Mouse (Mus musculus) heart, postnatal 0 days (tissue): ENCODE results near the gene Tmed8. TPM values are rescaled to one million over a fixed set of nuclear protein-coding genes. Genes with fewer than 3 reads are reported as not detected.
"Not testable (repeated sequence)": the region's sequence is repeated elsewhere in the genome, so short reads cannot be mapped to it uniquely, and the experiment has no call there.

Source experiments
- ATAC-seq: fragments of 200-750 bp; cut with Nextera tagmentation; 2 replicates; pipeline ENCODE4 v1.8.0; 2017; ENCODE audit warnings: low read depth, moderate number of reproducible peaks, moderate library complexity; ENCODE audit not compliant: insufficient read depth
- DNase-seq: peaks from one replicate; pipeline ENCODE4 v3.0.0-alpha.2; 2016; ENCODE audit warnings: low spot score
- H3K27ac ChIP-seq: fragments of 300-500 bp; sonication (generic); 2 replicates; pipeline ENCODE4 v1.5.1; 2014; ENCODE audit warnings: low read depth, mild to moderate bottlenecking
- H3K27me3 ChIP-seq: fragments of 300-500 bp; sonication (generic); 2 replicates; pipeline ENCODE4 v1.6.1; 2014; ENCODE audit warnings: low read length, mixed read lengths; ENCODE audit not compliant: control insufficient read depth, insufficient read depth
- H3K36me3 ChIP-seq: fragments of 300-500 bp; sonication (generic); replicated peaks from 2 replicates; pipeline ENCODE4 v1.6.1; 2014; ENCODE audit warnings: low read length, mixed read lengths; ENCODE audit not compliant: control insufficient read depth, insufficient read depth
- H3K4me1 ChIP-seq: fragments of 300-500 bp; sonication (generic); 2 replicates; pipeline ENCODE4 v1.6.1; 2014; ENCODE audit warnings: antibody characterized with exemption; ENCODE audit not compliant: control insufficient read depth, insufficient read depth
- H3K4me2 ChIP-seq: fragments of 300-500 bp; sonication (generic); 2 replicates; pipeline ENCODE4 v1.6.1; 2014; ENCODE audit warnings: low read depth, mild to moderate bottlenecking, low read length, moderate library complexity
- H3K4me3 ChIP-seq: fragments of 300-500 bp; sonication (generic); 2 replicates; pipeline ENCODE4 v1.5.1; 2014; ENCODE audit warnings: low read depth, low read length
- H3K9ac ChIP-seq: fragments of 300-500 bp; sonication (generic); replicated peaks from 2 replicates; pipeline ENCODE4 v1.6.1; 2014; ENCODE audit warnings: low read depth, low read length, mixed read lengths
- H3K9me3 ChIP-seq: fragments of 300-500 bp; sonication (generic); replicated peaks from 2 replicates; pipeline ENCODE4 v1.6.1; 2016; ENCODE audit warnings: low read length; ENCODE audit not compliant: control insufficient read depth
- CTCF ChIP-seq: IDR thresholded peaks from 2 replicates; pipeline ENCODE4 v1.5.1; 2016; ENCODE audit warnings: antibody characterized with exemption, control low read depth, low read depth
- EP300 ChIP-seq: IDR thresholded peaks from 2 replicates; pipeline ENCODE4 v1.6.1; 2016; ENCODE audit warnings: antibody characterized with exemption, low read depth
- WGBS: fragments of 180-500 bp; shearing (Covaris S2); extraction: QIAGEN DNeasy Blood & Tissue Kit; methylation state at CpG from one replicate; pipeline ENCODE4 v1.1.7; 2014; 5-methylcytosine and 5-hydroxymethylcytosine counted together
- polyA plus RNA-seq: library from polyadenylated mRNA; unstranded; fragments of >200 nt; fragmentation: Nextera tagmentation; extraction: Ambion mirVana; gene quantifications from 2 replicates; pipeline ENCODE4 v1.2.1, GENCODE M21; 2015
- total RNA-seq: library from RNA; depleted of rRNA; stranded (reverse); fragments of >200 nt; gene quantifications from 2 replicates; pipeline ENCODE4 v1.2.3, GENCODE M21; 2014; ENCODE audit warnings: low replicate concordance

Gene Tmed8
- total and polyA plus RNA-seq, 2 experiments from 2014 or later, result 0.89 to 3.9 TPM

DNA sequence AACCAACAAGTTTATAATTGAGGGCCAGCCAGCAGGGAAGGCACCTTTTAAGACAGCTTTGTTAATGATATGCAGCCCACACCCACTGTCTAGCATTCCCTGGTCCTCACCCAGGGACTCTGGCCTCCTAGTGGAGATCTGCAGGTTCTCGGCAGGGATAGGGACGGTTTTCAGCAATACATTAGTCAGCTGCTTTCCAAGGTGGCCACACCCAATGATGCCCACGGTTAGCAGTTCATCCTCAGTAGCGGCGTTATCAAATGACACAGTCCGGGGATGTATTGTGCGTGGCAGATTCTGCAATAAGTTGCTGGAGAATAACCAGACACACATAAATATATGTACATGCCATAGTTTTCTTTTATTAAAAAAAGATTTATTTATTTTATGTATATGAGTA lies 26.5 kb upstream of the Tmed8 start:
- Histone ChIP-seq H3K9me3 (no peaks in the 10 kb centered on the region), H3K4me1 (no peaks in the 10 kb centered on the region), H3K4me2 (no peak overlapping the region), H3K36me3 (no peaks in the 10 kb centered on the region), H3K9ac (no peak overlapping the region), H3K27me3 (no peaks in the 10 kb centered on the region), H3K27ac (no peak overlapping the region), H3K4me3 (no peak overlapping the region)
- ATAC-seq (no peak), DNase-seq (no peak)
- WGBS, result 74% methylated on average over 7 of the region's 7 CpGs
- TF ChIP-seq CTCF, result no peak
- no peak for TF ChIP-seq EP300

DNA sequence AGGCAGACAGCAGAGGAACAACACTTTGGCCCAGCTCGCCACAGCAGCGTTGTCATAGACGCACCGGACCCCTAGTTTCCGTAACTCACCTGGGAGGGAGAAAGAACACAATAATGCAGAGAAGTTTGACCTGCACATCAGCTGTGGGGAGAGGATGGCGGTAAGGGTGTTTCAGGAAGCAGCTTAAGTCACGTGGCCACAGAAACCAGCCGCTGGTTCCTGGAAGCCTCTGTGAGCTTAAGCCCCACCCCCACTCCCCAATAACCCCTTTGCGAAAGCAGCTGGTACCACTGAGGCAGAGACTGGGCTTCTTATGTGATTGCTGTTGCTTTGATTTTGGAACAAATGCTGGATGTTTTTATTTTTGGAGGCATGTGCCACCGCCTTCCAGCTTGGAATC lies 24.7 kb upstream of the Tmed8 start:
- WGBS, result 60% methylated on average over 10 of the region's 10 CpGs
- TF ChIP-seq EP300 (no peak), CTCF (no peak)
- Histone ChIP-seq H3K27ac (no peak overlapping the region), H3K9ac (no peak overlapping the region), H3K4me3 (peak overlapping the region; percentile 5; the same call in 1 of the 2 replicates), H3K36me3 (no peaks in the 10 kb centered on the region), H3K4me1 (no peaks in the 10 kb centered on the region), H3K9me3 (no peaks in the 10 kb centered on the region), H3K27me3 (no peaks in the 10 kb centered on the region), H3K4me2 (peak overlapping the region; percentile 31; the same call in 1 of the 2 replicates)
- ATAC-seq (no peak), DNase-seq (no peak)

DNA sequence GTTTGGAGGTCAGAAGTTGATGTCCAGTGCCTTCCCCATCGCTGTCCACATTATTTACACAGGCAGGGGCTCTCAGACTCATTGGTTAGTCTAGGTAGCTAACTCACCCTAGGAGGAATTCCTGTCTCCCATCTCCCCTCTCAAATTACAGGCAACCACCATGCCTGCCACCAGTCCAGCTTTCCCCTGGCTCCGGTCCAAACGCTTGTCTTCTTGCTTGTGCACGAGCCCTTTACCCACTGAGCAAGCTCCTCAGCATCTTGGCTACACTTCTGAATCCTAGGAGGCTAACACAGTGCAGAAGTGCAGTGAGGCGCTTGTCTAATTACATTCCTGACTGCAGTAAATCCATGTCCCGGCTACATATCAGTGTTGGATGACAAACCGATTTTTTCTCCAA lies 19.1 kb upstream of the Tmed8 start:
- no peak for ATAC-seq
- no peak overlapping the region for H3K4me2 ChIP-seq
- no peaks in the 10 kb centered on the region for H3K4me1 ChIP-seq
- H3K27me3 ChIP-seq, result no peaks in the 10 kb centered on the region
- TF ChIP-seq CTCF (no peak), EP300 (no peak)
- H3K36me3 ChIP-seq, result no peaks in the 10 kb centered on the region
- H3K9ac ChIP-seq, result no peak overlapping the region
- no peak for DNase-seq
- H3K9me3 ChIP-seq, result no peaks in the 10 kb centered on the region
- no peak overlapping the region for H3K4me3 ChIP-seq
- WGBS, result 55% methylated on average over 7 of the region's 7 CpGs
- H3K27ac ChIP-seq, result no peak overlapping the region

DNA sequence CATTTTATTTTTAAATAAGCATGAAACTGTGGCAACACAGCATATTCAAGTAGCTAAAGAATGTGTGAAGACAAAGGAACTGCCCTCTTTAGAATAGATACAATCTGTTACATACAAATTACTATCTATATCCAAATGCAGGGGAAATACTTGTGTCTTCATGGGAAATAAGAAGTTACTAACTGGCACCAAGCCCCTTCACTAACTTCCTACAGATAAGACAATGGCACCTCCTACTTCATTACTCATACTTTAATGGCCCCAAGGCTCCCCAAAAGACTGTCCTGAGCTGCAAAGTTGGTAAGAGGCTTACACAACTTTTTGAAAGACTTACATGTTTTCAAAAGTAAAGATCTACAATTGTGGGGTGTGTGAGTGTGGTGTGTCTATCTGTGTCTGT lies 17.3 kb upstream of the Tmed8 start:
- no peak for DNase-seq

DNA sequence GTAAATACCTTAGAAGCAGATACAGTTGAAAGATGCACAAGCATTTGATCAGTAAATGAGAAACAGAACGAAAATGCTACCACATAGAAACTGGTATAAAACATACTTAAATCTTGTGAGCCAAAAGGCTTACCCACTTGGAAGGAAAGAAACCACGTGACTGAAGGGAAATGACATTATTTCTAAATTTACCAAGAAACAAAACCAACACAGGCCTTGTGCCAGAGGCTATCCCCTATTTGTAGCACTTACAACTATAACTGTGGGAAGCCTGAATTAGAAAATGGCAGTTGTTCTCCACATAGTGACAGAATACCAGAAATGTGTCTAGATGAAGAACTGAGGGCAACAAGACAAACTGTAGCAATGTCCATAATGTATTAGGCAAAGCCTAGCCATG lies 15.8 kb upstream of the Tmed8 start:
- 59% methylated on average over 2 of the region's 2 CpGs for WGBS
- H3K4me3 ChIP-seq, result no peak overlapping the region

More for the DNA sequence above, 17.3 kb upstream of the Tmed8 start:
- no peak overlapping the region for H3K9ac ChIP-seq
- no peak overlapping the region for H3K4me3 ChIP-seq
- no peaks in the 10 kb centered on the region for H3K9me3 ChIP-seq
- H3K27ac ChIP-seq, result no peak overlapping the region
- ATAC-seq, result no peak
- H3K36me3 ChIP-seq, result no peaks in the 10 kb centered on the region
- no peaks in the 10 kb centered on the region for H3K27me3 ChIP-seq
- no peaks in the 10 kb centered on the region for H3K4me1 ChIP-seq
- no peak for TF ChIP-seq EP300
- no peak for TF ChIP-seq CTCF
- no peak overlapping the region for H3K4me2 ChIP-seq

DNA sequence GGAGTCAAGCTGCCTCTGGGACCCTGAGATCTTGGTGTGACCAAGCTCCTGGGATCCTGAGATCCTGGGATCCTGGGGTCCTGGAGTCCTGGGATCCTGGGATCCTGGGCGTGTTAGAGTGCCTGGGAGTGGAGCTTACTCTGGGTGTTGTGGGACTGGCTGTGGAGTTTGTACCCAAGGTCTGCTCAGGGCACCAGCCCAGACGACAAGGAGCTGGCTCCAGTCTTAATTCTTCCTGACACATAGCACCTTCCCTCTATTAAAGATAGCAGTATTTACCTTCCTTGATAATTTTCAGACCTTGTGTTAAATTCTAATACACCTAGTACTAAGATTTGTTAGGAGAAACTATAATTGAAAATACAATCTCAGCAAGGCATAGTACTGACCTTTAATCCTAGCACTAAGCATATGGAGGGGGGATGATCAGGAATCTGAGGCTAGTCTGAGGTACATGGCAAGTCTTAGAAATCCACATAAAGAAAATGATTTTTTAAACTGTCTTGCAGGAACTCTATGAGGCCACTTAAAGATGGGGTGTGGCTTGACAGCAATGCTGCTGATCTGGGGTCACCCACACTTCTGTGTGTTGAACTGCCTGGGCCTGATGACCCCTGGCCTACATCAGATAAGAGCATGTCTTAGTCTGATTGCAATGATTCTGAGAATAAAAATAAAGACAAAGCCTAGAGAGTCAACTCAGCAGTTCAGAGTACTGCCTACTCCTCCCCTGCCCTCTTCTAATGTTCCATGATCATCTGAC lies 12.8 kb upstream of the Tmed8 start:
- Histone ChIP-seq H3K4me3 (no peak overlapping the region), H3K9me3 (no peaks in the 10 kb centered on the region), H3K4me1 (no peaks in the 10 kb centered on the region), H3K27me3 (no peaks in the 10 kb centered on the region), H3K4me2 (no peak overlapping the region), H3K36me3 (no peaks in the 10 kb centered on the region), H3K9ac (no peak overlapping the region), H3K27ac (no peak overlapping the region)
- 47% methylated on average over 2 of the region's 2 CpGs for WGBS
- TF ChIP-seq EP300 (no peak), CTCF (no peak)
- no peak for DNase-seq
- no peak for ATAC-seq

More for the DNA sequence above, 15.8 kb upstream of the Tmed8 start:
- Histone ChIP-seq H3K9ac (no peak overlapping the region), H3K4me1 (no peaks in the 10 kb centered on the region), H3K36me3 (no peaks in the 10 kb centered on the region), H3K27me3 (no peaks in the 10 kb centered on the region), H3K27ac (no peak overlapping the region), H3K9me3 (no peaks in the 10 kb centered on the region), H3K4me2 (no peak overlapping the region)
- TF ChIP-seq EP300 (no peak), CTCF (no peak)
- DNase-seq (no peak), ATAC-seq (no peak)

DNA sequence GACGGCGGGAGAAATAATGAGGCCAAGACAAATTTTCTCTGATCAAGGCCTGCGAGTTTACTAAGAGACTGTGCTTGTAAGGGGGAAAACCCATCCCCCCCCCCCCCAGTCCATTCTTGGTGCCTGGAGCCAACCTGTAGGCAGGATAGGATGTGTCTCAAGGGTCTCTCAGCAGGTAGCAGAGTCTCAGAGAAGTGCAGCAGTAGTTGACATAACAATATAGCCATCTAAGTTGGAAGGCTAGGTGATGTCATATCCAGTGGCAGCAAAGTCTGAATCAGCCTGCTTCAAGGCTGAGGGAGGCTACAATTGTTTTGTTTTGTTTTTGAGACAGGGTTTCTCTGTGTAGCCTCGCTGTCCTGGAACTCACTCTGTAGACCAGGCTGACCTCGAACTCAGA lies 5.5 kb upstream of the Tmed8 start:
- 88% methylated on average over 5 of the region's 5 CpGs for WGBS
- not testable (repeated sequence) for ATAC-seq, H3K27me3 ChIP-seq, H3K9me3 ChIP-seq, H3K27ac ChIP-seq, H3K4me1 ChIP-seq, H3K4me2 ChIP-seq, H3K4me3 ChIP-seq, H3K9ac ChIP-seq, DNase-seq, H3K36me3 ChIP-seq
